Mouse (Mus musculus) heart, postnatal 0 days (tissue): ENCODE data around the gene Clip1. TPM values are rescaled to one million over a fixed set of nuclear protein-coding genes. Genes with fewer than 3 reads are reported as not detected.

Experiments used
- ATAC-seq: fragments of 200-750 bp; cut with Nextera tagmentation; 2 replicates; pipeline ENCODE4 v1.8.0; 2017; ENCODE audit warnings: low read depth, moderate number of reproducible peaks, moderate library complexity; ENCODE audit not compliant: insufficient read depth
- DNase-seq: peaks from one replicate; pipeline ENCODE4 v3.0.0-alpha.2; 2016; ENCODE audit warnings: low spot score
- H3K27ac ChIP-seq: fragments of 300-500 bp; sonication (generic); 2 replicates; pipeline ENCODE4 v1.5.1; 2014; ENCODE audit warnings: low read depth, mild to moderate bottlenecking
- H3K27me3 ChIP-seq: fragments of 300-500 bp; sonication (generic); 2 replicates; pipeline ENCODE4 v1.6.1; 2014; ENCODE audit warnings: low read length, mixed read lengths; ENCODE audit not compliant: control insufficient read depth, insufficient read depth
- H3K36me3 ChIP-seq: fragments of 300-500 bp; sonication (generic); replicated peaks from 2 replicates; pipeline ENCODE4 v1.6.1; 2014; ENCODE audit warnings: low read length, mixed read lengths; ENCODE audit not compliant: control insufficient read depth, insufficient read depth
- H3K4me1 ChIP-seq: fragments of 300-500 bp; sonication (generic); 2 replicates; pipeline ENCODE4 v1.6.1; 2014; ENCODE audit warnings: antibody characterized with exemption; ENCODE audit not compliant: control insufficient read depth, insufficient read depth
- H3K4me2 ChIP-seq: fragments of 300-500 bp; sonication (generic); 2 replicates; pipeline ENCODE4 v1.6.1; 2014; ENCODE audit warnings: low read depth, mild to moderate bottlenecking, low read length, moderate library complexity
- H3K4me3 ChIP-seq: fragments of 300-500 bp; sonication (generic); 2 replicates; pipeline ENCODE4 v1.5.1; 2014; ENCODE audit warnings: low read depth, low read length
- H3K9ac ChIP-seq: fragments of 300-500 bp; sonication (generic); replicated peaks from 2 replicates; pipeline ENCODE4 v1.6.1; 2014; ENCODE audit warnings: low read depth, low read length, mixed read lengths
- H3K9me3 ChIP-seq: fragments of 300-500 bp; sonication (generic); replicated peaks from 2 replicates; pipeline ENCODE4 v1.6.1; 2016; ENCODE audit warnings: low read length; ENCODE audit not compliant: control insufficient read depth
- CTCF ChIP-seq: IDR thresholded peaks from 2 replicates; pipeline ENCODE4 v1.5.1; 2016; ENCODE audit warnings: antibody characterized with exemption, control low read depth, low read depth
- EP300 ChIP-seq: IDR thresholded peaks from 2 replicates; pipeline ENCODE4 v1.6.1; 2016; ENCODE audit warnings: antibody characterized with exemption, low read depth
- WGBS: fragments of 180-500 bp; shearing (Covaris S2); extraction: QIAGEN DNeasy Blood & Tissue Kit; methylation state at CpG from one replicate; pipeline ENCODE4 v1.1.7; 2014; 5-methylcytosine and 5-hydroxymethylcytosine counted together
- polyA plus RNA-seq: library from polyadenylated mRNA; unstranded; fragments of >200 nt; fragmentation: Nextera tagmentation; extraction: Ambion mirVana; gene quantifications from 2 replicates; pipeline ENCODE4 v1.2.1, GENCODE M21; 2015
- total RNA-seq: library from RNA; depleted of rRNA; stranded (reverse); fragments of >200 nt; gene quantifications from 2 replicates; pipeline ENCODE4 v1.2.3, GENCODE M21; 2014; ENCODE audit warnings: low replicate concordance

Clip1 gene
- total and polyA plus RNA-seq, 2 experiments from 2014 or later, result 44.1 to 70.0 TPM

DNA sequence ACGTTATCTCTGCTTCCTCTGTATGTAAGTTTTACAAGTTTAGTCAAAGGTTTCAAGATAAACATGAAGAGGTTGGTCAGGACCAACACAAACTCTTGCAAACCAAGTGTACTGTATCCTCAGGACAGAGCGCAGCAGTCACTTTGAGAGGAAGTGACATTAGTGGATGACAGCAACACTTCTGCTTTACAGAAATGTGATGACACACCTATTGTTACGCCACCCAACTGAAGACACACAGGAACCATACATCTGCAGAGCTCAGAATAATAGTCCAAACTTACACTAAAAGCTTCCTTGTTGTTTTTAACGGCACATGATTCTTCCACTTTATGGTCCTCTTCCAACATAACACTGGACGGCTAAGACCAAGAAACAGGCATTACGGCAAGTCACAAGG lies 29.4 kb upstream of the Clip1 start:
- H3K9me3 ChIP-seq, result no peaks in the 10 kb centered on the region
- 90% methylated on average over 6 of the region's 6 CpGs for WGBS
- ATAC-seq (no peak), DNase-seq (no peak)
- peaks cover 82% of the 10 kb centered on the region for H3K36me3 ChIP-seq
- no peak overlapping the region for H3K4me2 ChIP-seq
- H3K4me1 ChIP-seq, result peaks cover 6% of the 10 kb centered on the region; the same call in 1 of the 2 replicates
- no peak overlapping the region for H3K9ac ChIP-seq
- H3K27me3 ChIP-seq, result no peaks in the 10 kb centered on the region
- no peak for TF ChIP-seq CTCF
- no peak for TF ChIP-seq EP300
- H3K27ac ChIP-seq, result no peak overlapping the region
- no peak overlapping the region for H3K4me3 ChIP-seq

GRCm38 (mm10) chr5:123709571-123709970 lies 25.2 kb upstream of the Clip1 start:
- TF ChIP-seq CTCF, result no peak
- no peak for TF ChIP-seq EP300
- Histone ChIP-seq H3K27ac (no peak overlapping the region), H3K4me1 (no peaks in the 10 kb centered on the region), H3K9ac (no peak overlapping the region), H3K9me3 (no peaks in the 10 kb centered on the region), H3K27me3 (no peaks in the 10 kb centered on the region), H3K36me3 (peaks cover 96% of the 10 kb centered on the region), H3K4me2 (no peak overlapping the region), H3K4me3 (no peak overlapping the region)
- ATAC-seq (no peak), DNase-seq (no peak)
- WGBS, result 86% methylated on average over 4 of the region's 4 CpGs

- Histone ChIP-seq H3K4me2 (no peak overlapping the region), H3K27me3 (no peaks in the 10 kb centered on the region), H3K9ac (no peak overlapping the region), H3K36me3 (peaks cover 96% of the 10 kb centered on the region), H3K4me3 (no peak overlapping the region), H3K4me1 (no peaks in the 10 kb centered on the region), H3K9me3 (no peaks in the 10 kb centered on the region), H3K27ac (no peak overlapping the region)
- no peak for TF ChIP-seq EP300
- no peak for TF ChIP-seq CTCF
- WGBS, result 90% methylated on average over 12 of the region's 12 CpGs
- no peak for ATAC-seq
- no peak for DNase-seq
These were observed 24.2 kb upstream of the Clip1 start for GRCm38 (mm10) chr5:123708598-123708997.

- peak; percentile 58 for DNase-seq
- H3K36me3 ChIP-seq, result peaks cover 74% of the 10 kb centered on the region
- 0 out of 2 replicates have a peak, but pooled peaks cover 8% of the 10 kb centered on the region for H3K4me1 ChIP-seq
- no peak overlapping the region for H3K4me3 ChIP-seq
- no peak overlapping the region for H3K9ac ChIP-seq
- no peaks in the 10 kb centered on the region for H3K27me3 ChIP-seq
- WGBS, result 23% methylated on average over 11 of the region's 11 CpGs
- TF ChIP-seq CTCF (peak; percentile 16; the same call in 1 of the 2 replicates), EP300 (no peak)
- peak; percentile 53; the same call in 1 of the 2 replicates for ATAC-seq
- H3K9me3 ChIP-seq, result no peaks in the 10 kb centered on the region
- no peak overlapping the region for H3K4me2 ChIP-seq
- H3K27ac ChIP-seq, result peak overlapping the region; percentile 62
These were observed 16.2 kb upstream of the Clip1 start for GRCm38 (mm10) chr5:123700625-123701024.

DNA sequence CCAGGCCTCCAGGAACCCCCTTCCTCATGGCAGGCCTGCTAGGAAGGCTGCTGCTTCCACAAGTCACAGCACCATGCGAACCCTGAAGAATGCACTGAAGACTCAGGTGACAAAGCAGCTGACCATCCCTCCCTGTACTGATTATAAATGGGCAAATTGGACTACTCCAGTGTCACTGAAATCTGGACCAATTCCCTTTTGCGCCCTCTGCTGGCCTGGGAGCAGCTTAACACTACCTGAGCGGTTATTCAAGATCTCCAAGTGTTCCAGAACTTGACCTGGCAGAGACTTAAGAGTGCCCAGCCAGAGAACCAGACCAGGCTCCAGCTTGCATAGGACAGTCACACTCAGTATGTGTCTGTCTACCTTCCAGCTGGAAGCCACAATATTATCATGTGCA lies 14.8 kb upstream of the Clip1 start:
- Histone ChIP-seq H3K36me3 (peaks cover 60% of the 10 kb centered on the region), H3K9me3 (no peaks in the 10 kb centered on the region), H3K9ac (no peak overlapping the region), H3K27me3 (no peaks in the 10 kb centered on the region), H3K27ac (no peak overlapping the region), H3K4me3 (no peak overlapping the region), H3K4me1 (peaks cover 9% of the 10 kb centered on the region; the same call in 1 of the 2 replicates), H3K4me2 (no peak overlapping the region)
- TF ChIP-seq EP300 (no peak), CTCF (peak; percentile 82)
- ATAC-seq, result peak; percentile 18; the same call in 1 of the 2 replicates
- DNase-seq, result peak; percentile 68
- 23% methylated on average over 3 of the region's 3 CpGs for WGBS

GRCm38 (mm10) chr5:123696961-123697360 lies 12.5 kb upstream of the Clip1 start:
- H3K4me1 ChIP-seq, result peaks cover 12% of the 10 kb centered on the region; the same call in 1 of the 2 replicates
- H3K4me2 ChIP-seq, result no peak overlapping the region
- DNase-seq, result no peak
- H3K9ac ChIP-seq, result no peak overlapping the region
- TF ChIP-seq CTCF (no peak), EP300 (no peak)
- H3K9me3 ChIP-seq, result no peaks in the 10 kb centered on the region
- no peaks in the 10 kb centered on the region for H3K27me3 ChIP-seq
- no peak overlapping the region for H3K4me3 ChIP-seq
- WGBS, result 79% methylated on average over 4 of the region's 4 CpGs
- H3K27ac ChIP-seq, result no peak overlapping the region
- ATAC-seq, result no peak
- peaks cover 38% of the 10 kb centered on the region for H3K36me3 ChIP-seq
